Mouse (Mus musculus): ENCODE results near the gene Mrps34. TPM values are rescaled to one million over a fixed set of nuclear protein-coding genes. Genes with fewer than 3 reads are reported as not detected.

Mrps34 gene
- total RNA-seq, 1 experiment from 2014 or later = 24.4 TPM

DNA sequence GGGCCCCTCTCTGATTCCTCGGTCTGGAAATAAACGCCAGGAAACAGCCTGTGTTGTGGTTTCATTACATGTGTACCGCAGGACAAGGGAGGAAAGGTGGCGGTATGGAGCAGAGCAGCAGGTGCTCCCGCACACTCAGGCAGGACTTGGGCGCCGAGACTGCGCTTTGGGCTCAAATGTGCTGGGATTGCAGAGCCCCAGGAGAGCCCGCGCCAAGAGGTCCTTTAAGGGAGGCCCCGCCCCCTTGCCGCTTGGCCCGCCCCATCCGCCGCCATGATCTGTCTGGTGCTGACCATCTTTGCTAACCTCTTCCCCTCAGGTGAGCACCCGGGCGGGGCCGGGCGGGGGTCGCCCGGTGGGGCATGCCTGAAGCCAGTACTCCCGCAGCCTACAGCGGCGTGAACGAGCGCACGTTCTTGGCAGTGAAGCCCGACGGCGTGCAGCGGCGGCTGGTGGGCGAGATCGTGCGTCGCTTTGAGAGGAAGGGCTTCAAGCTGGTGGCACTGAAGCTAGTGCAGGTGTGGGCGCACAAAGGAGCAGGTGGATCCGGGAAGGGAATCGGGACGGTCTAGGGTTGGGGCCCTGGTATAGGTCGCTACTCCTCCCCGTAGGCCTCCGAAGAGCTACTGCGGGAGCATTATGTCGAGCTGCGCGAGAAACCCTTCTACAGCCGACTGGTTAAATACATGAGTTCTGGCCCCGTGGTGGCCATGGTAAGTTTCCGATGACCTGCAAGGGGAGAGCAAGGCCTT, 1.5 kb downstream of the Mrps34 start, which contains the start of gene Nme3:
TSS of gene Nme3 (plus strand) at position 260 of the 752 bp plus-strand sequence.
- no peak for ATAC-seq (replicated peaks; ENCODE audit: insufficient number of reproducible peaks, low FRiP score, low TSS enrichment, poor library complexity, severe bottlenecking)

DNA sequence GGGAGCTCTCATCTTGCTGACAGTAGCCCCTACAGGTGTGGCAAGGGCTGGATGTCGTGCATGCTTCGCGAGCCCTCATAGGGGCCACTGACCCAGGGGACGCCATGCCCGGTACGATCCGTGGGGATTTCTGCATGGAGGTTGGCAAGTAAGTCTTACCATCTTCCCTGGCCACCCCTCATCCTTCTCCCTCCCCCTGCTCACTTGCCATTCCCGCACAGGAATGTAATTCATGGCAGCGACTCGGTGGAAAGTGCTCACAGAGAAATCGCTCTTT, 2.0 kb downstream of the Mrps34 start:
- no peak for ATAC-seq (replicated peaks; ENCODE audit: insufficient number of reproducible peaks, low FRiP score, low TSS enrichment, poor library complexity, severe bottlenecking)

DNA sequence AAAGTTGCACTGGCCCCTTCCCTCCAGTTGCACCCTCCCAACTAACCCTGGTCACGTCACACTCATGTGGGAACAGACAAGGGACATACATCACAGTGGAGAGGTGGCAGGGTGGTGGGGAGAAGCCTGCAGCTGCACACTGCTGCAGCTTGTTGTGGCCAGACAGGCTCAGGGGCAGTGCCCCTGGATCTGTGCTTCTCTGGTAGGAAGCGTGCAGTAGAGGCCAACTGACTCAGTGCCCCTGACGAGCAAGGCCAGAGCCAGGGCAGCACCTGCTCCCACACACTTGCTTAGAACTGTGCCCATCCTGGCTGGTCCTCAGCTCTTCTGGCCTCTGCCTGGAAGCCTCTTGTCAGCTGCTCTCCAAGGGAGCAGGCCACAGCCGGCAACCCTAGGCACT, 2.7 kb downstream of the Mrps34 start:
- ATAC-seq (replicated peaks; ENCODE audit: insufficient number of reproducible peaks, low FRiP score, low TSS enrichment, poor library complexity, severe bottlenecking) = no peak

DNA sequence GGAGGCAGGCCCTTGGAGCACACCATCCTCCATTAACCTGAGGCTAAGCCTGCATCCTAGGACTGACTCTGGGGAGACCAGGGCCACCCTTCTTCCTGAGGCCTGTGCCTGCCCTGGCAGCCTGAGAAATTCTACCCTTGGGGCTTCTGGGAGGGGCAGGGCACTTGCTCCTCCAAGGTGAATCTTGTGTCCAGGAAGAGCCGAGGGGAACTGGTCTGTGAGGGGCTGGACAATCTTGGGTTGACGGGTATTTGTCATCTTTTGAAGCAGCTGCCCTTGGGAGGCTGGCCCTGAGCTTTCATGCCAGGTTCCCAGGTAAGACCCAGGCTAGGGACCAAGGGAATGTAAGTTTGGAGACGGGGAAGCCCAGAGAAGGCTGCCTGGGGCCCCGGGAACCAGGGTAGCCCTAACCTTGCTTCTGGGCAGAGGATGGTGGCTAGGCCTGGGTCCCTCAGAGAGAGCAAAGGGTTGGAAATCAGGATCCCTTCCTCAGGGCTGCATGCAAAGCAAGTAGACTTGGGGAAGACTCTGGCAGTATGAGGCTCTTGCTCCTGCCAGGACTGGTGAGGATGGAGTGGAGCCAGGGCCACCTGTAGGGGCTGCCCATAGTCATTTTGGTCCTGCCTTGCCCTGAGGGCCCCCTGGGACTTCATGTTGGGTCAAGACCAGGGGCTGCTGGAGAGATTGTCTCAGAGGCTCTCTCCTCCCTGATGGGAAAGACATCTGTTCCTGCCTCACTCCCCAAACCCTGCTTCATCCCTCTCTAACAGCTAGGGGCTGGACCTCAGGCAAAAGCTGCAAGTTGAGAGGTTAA, 3.3 kb downstream of the Mrps34 start:
- ATAC-seq (replicated peaks; ENCODE audit: insufficient number of reproducible peaks, low FRiP score, low TSS enrichment, poor library complexity, severe bottlenecking) = no peak

DNA sequence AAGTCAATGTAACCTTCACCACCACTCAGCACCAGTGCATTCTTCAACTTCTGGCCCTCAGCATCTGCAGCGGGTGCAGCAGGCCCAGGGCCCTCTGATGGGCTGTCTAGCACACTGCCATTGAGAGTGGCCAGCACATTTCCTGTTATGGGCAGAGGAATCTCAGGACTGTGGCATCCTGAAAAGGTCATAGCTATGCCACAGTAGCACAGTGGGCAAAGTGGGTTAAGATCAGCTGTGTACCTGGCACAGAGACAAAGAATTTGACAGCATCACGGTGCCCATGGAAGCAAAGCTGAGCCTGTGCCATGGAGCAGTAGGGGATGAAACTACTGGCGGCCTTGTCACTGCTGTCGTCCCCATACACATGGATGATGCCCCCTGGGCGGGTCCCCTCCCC, 4.2 kb downstream of the Mrps34 start:
- ATAC-seq (replicated peaks; ENCODE audit: insufficient number of reproducible peaks, low FRiP score, low TSS enrichment, poor library complexity, severe bottlenecking) = no peak

DNA sequence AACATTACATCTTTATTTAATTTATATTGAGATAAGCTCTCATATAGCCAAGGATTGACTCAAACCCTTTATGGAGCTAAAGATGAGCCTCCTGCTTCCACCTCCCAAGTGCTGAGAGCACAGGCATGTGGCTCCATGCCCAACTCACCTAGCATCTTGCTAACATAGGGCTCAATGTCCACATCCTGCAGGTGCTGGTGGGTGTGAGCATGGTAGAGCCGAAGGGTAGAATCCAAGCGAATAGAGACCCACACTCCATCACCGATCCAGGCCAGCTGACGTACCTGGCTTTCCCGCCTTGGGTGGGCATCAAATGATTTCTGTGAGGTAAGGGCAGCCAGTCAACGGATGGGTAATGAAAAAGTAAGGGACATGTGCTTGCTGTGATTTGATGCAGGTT, 5.1 kb downstream of the Mrps34 start:
- no peak for ATAC-seq (replicated peaks; ENCODE audit: insufficient number of reproducible peaks, low FRiP score, low TSS enrichment, poor library complexity, severe bottlenecking)

DNA sequence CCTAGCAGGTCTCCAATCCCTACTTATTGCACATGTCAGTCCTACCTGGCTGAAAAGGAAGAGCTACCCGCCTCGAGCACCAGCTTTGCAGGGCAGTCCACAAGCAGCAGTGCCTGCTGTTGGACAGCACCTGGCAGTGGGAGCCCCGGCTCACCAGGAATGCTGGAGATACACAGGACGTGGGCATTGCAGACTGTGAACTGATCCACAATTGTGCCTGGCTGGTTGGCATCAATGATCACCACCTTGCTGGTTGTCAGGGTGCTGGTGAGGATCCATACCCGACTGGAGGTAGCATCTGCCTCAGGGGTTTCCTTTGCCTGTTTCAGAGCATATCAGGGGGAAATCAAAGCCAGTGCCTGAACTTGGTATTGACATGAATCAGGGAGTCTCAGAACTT, 7.2 kb downstream of the Mrps34 start:
- ATAC-seq (replicated peaks; ENCODE audit: insufficient number of reproducible peaks, low FRiP score, low TSS enrichment, poor library complexity, severe bottlenecking) = no peak

DNA sequence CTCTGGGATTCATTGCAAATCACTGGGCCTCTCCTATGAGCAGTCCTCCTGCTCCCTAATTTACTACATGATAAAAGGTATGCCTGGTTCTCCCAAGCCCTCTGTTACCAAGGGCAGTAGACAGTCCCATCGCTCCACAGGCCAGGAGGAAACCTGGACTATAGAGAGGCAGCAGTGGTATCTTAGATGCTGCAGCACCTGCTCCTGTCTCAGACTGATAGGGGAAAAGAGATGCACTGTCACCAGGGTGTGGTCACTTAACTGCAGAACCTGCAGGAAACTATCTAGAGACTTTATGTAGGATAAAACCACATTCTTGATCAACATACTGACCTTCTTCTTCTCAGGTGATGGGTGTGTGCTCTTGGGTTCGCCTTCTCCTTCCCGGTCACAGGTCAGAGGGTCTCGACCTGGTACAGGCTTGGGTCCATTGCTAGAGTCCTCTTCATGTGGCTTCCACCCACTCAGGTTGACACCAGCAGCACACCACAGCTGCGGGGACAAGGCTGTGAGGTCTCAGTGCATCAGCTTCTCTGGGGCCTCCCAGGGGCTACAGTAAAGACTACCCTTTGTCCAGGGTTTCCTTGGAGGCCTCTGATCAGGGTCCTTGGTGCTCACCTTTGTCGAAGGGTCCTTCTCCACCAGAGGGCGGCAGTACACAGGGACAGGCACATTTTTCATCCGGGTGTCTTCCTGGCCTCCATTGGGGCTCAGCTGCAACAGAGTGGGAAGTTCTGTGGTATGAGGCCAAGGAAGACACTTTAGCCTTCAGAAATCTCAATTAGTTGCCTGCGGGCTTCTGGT, 8.0 kb downstream of the Mrps34 start:
- ATAC-seq (replicated peaks; ENCODE audit: insufficient number of reproducible peaks, low FRiP score, low TSS enrichment, poor library complexity, severe bottlenecking) = no peak

DNA sequence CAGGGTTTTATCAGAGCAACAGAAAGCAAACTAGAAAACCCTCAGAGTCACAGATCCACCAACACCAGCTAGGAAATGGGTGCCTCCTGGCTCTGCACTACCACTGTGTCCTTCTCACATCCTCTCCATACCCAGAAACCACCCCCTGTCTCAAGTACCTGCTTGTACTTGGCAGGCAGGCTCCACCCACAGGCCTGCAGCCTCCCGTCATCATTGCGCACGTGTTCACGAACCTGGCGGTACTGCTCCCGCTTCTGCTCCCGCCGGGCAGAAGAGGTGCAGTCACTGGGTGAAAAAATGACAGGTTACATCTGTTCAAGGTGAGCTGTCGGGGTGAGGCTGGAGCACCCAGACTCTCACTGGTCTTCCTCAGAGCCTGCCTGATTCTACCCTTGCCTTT, 8.9 kb downstream of the Mrps34 start:
- no peak for ATAC-seq (replicated peaks; ENCODE audit: insufficient number of reproducible peaks, low FRiP score, low TSS enrichment, poor library complexity, severe bottlenecking)

DNA sequence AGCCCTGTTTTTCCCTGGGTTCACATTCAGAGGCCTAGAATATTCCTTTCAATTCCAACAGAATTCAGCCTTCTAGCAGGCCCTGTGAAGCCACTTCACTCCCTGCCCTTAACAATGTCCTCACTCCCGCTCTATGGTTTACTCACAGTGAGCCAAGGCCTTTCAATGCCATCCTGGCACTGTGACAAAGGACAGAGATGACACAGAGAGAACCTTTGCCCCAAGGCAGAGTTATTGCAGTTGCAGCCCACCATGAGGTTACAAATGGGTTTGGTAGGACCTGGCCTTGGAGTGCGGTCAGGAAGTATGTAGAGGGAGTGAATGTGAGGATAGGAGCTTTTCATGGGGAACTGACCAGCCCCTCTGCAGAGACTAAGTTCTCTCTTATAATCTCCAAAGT, 12.7 kb downstream of the Mrps34 start:
- ATAC-seq (replicated peaks; ENCODE audit: insufficient number of reproducible peaks, low FRiP score, low TSS enrichment, poor library complexity, severe bottlenecking) = no peak

DNA sequence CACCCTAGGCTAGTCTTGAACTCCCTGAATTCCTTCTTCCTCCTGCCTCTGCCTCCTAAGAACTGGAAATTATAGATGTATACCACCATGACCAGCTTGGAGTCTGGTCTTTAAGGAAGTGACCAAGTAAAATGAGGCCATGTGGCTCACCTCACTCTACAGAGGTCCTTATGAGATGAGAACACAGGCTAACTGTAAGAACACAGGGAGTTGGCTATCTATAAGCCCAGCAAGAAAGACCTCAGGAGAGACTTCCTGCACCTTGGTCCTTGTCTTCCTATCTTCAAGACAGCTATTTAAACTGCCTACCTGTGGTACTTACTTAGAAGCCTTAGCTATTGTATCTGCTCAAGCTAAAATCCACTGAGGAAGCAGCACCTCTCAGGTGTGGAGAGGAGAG, 19.1 kb downstream of the Mrps34 start:
- no peak for ATAC-seq (replicated peaks; ENCODE audit: insufficient number of reproducible peaks, low FRiP score, low TSS enrichment, poor library complexity, severe bottlenecking)

DNA sequence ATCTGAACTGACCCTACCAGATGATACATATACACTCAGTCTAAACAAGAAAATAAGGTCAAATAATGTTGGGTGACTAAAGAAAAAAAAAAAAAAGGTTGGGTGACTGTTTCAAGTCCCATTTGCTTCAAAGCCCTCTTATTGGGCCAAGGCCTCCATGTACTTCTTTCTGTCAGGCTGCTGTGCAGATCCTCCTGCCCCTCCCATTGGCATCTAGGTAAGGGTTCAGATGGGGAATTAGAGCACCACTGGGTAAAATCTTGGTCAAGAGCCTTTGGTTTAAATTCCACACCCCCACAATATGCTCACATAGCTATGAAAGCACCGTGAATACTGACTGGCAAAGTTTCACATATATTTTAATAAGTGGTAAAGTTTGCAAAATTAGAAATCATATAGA, 28.3 kb downstream of the Mrps34 start:
- no peak for ATAC-seq (replicated peaks; ENCODE audit: insufficient number of reproducible peaks, low FRiP score, low TSS enrichment, poor library complexity, severe bottlenecking)

DNA sequence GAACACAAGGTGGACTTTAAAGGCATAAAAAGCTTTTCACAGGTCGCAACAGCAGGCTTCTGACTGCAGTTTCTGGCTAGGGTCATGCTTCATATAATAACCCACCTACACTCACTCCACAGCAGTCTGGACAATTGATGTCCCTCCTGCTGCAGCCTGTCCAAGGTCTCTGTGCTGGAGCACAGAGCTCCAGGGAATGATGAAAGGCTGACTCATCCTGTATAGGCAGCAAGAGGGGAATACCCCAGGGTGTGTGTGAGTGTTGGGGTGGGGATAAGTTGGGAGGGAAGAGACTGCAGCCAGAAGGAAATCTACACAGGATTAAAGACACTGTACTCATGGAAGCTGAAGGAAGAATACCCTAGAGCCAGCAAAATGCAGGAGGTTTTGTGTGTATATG, 34.6 kb downstream of the Mrps34 start:
- no peak for ATAC-seq (replicated peaks; ENCODE audit: insufficient number of reproducible peaks, low FRiP score, low TSS enrichment, poor library complexity, severe bottlenecking)

DNA sequence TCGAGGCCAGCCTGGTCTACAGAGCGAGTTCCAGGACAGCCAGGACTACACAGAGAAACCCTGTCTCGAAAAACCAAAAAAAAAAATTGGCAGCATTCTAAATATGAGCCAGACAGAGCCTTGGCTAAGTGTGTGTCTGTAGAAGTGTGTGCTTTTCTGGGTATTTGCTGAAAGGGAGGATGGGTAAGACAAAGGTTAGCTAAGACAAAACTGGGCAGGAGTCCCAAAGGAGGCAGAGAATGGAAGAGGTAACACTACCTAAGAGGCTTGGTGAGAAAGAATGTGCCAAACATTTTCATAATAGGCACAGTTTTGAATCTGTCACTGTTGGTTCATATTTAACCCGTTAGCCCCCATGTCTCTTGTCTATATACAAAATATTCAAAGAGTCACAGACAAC, 37.5 kb downstream of the Mrps34 start:
- no peak for ATAC-seq (replicated peaks; ENCODE audit: insufficient number of reproducible peaks, low FRiP score, low TSS enrichment, poor library complexity, severe bottlenecking)

DNA sequence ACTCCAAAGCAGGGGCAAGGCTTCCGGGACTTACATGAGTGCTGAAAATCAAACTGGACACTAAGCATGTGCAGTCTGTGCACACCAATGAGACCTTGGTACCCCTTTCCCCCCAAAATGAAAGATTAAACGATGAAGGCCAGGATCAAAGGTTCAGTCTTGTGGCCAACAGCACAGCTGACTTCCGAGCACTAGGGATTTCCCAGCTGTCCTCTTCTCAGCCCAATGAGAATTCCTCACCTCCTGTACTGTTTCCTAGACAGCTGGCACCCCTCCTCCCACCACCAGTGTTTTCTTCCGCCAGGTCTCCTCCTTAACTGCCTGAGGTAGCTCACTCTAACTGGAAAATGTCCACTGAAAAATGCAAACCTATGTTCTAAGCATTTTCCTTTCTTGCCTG, 38.2 kb downstream of the Mrps34 start:
- ATAC-seq (replicated peaks; ENCODE audit: insufficient number of reproducible peaks, low FRiP score, low TSS enrichment, poor library complexity, severe bottlenecking) = no peak

DNA sequence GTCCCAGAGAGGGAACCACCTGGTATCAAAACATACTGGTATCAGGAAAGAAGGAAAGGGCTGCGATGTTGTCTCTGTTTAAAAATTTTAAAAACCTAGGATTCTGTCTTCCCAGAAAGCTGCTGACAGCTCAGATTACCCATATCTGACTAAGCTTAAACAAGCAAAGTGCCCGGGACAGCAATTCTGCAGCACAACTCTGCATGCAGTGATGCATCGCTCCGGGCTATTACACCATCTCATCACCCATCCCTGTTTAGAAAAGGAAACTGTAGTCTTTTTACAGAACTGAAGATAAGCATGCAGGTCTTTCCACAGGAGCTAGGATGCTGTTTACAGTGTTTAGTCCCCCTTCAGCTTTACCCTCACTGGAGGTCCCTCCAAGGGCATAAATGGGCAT, 40.0 kb downstream of the Mrps34 start:
- ATAC-seq (replicated peaks; ENCODE audit: insufficient number of reproducible peaks, low FRiP score, low TSS enrichment, poor library complexity, severe bottlenecking) = no peak

DNA sequence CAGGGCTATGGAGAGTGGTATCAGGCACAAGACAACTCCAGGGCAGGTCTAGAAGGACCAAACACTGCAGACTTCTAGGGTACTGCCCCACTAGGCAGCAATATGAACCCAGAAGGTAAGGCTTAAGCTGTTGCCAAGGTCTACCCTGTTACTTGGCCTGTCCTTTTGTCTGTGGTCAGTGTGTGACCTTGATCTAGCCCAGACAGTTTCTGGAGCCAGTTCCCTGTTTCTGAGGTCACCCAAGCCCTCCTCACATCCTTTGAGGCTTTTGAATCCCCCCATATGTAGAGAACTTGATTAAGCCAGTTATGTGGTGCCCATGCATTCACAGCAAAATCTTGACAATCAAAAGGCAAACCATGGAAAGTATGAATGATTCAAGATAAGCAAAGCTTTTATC, 40.8 kb downstream of the Mrps34 start:
- ATAC-seq (replicated peaks; ENCODE audit: insufficient number of reproducible peaks, low FRiP score, low TSS enrichment, poor library complexity, severe bottlenecking) = no peak

DNA sequence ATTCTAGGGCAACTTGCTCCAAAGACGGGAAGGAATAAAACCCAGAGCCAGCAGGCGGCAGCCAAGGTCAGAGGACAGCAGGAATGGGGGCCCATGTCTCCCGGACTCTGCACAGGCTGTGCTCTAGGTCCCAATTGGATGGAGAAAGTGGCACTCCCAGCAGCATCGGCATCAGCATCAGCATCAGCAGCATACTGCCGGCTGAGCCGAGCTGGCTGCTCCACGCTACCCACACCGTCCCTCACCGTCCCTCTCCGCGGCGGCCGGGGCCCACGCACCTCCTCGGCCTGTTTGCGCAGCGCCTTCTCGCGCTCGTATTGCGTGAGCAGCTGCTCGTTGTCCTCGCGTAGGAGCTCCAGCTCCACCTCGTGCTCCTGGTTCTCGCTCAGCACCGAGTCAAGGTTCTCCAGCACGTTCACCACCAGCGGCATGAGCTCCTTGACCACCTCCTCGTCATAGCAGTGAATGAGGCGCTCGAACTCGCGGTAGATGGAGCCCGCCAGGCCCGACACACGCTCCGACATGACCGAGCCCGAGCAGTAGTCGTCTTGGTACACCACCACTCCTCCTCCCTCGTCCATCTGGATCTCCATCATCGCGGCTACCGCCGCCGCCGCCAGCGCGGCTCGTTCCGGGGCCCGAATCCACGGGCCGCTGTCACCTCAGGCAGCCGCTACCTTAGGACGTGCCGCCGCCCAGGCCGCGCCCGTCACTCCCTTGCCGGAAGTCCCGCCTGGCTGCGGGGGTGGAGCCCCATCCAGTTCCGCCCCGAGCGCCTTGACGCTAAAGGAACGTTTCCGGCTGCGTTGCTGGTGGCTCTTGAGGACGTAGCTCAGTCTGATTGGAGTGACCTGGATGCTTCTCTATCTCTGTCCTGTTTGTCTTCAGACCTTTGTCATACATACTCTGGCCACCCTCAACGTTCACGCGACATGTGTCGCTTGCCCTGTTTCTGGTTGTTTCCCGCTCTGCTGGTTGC, 41.6 kb downstream of the Mrps34 start, which contains the start of gene Mapk8ip3:
TSS of gene Mapk8ip3 (minus strand) at position 719 of the 979 bp plus-strand sequence.
- peak; percentile 98 for ATAC-seq (replicated peaks; ENCODE audit: insufficient number of reproducible peaks, low FRiP score, low TSS enrichment, poor library complexity, severe bottlenecking)

Data from monocyte, adult 5-6 weeks (primary cell).